Mouse (Mus musculus) retina, postnatal 7 days (tissue): ENCODE measurements at regions not wholly inside any gene's neighbourhood (a gene's known extent, or its start where the extent isn't known, plus 50 kb on each side); places are given as distances from the start of the nearest gene placed in this dataset.
A peak's percentile ranks its signal among the peaks of the same experiment; 100 is the strongest.

ENCODE experiments used
- DNase-seq: peaks from one replicate; pipeline ENCODE4 v3.0.0-alpha.2; 2012; ENCODE audit warnings: low read depth, low spot score

GRCm38 (mm10) chr4:21616116-21616515 lies 69.6 kb downstream of the Prdm13 start:
- DNase-seq, result no peak

GRCm38 (mm10) chr4:21614429-21614828 lies 71.3 kb downstream of the Prdm13 start:
- DNase-seq, result no peak

- DNase-seq, result no peak
These were observed 74.1 kb downstream of the Prdm13 start for GRCm38 (mm10) chr4:21611531-21612282.

GRCm38 (mm10) chr4:21598024-21598423 lies 87.7 kb downstream of the Prdm13 start:
- no peak for DNase-seq

- no peak for DNase-seq
These were observed 138.0 kb downstream of the Prdm13 start for GRCm38 (mm10) chr4:21547771-21548170.

GRCm38 (mm10) chr4:21539583-21539982 lies 146.2 kb downstream of the Prdm13 start:
- no peak for DNase-seq

GRCm38 (mm10) chr4:21535973-21536372 lies 149.8 kb downstream of the Prdm13 start:
- peak; percentile 13 for DNase-seq

- DNase-seq, result no peak
These were observed 153.6 kb downstream of the Prdm13 start for GRCm38 (mm10) chr4:21532186-21532585.
